Mouse (Mus musculus) spleen, adult 12 weeks (tissue): Measurements from ENCODE around the gene Olfr1510.
"Not testable (repeated sequence)": the region's sequence is repeated elsewhere in the genome, so short reads cannot be mapped to it uniquely, and the experiment has no call there.

Experiments
- DNase-seq: peaks from one replicate; pipeline ENCODE4 v3.0.0; 2022; ENCODE audit warnings: low spot score

Olfr1510 gene

DNA sequence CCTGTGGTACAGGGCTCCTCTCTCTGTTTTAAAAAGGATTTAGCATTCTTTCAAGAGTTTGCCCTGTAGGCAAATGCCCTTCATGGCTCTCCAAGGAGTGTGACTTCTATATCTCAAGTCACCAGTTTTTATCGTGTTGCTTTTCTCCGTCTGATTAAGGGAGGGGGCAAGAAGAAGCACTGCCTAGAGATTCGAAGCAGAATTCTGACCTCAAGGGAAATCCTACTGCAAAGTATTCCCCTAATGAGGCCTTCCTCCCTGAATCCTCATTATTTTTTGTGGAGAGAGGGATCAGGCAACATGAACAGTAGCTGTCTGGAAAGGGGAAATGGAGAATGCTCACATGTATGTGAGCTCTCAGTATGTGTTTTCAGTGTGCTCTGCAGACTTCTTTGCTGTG lies at the start of gene Olfr1510:
TSS of gene Olfr1510 (minus strand) at position 101 of the 400 bp plus-strand sequence.
- no peak for DNase-seq

DNA sequence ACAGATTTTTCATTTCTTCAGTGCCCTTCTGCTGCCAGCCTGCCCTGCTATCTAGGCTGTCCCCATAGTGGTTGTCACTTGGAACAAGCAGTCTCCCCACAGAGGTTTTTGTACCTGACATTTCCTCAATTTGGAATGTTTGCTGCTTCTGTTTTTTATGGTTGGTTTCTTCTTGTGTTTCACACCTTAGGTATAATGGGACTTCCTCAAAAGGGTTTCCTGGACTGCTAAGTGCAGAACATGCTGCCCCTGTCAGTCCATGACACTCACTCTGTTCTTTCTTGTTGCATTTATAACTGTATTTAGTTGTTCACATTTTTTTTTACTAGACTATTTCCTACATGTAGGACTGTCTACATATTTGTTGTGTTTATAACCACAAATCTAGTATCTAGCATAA lies 47.8 kb upstream of the Olfr1510 start:
- no peak for DNase-seq

DNA sequence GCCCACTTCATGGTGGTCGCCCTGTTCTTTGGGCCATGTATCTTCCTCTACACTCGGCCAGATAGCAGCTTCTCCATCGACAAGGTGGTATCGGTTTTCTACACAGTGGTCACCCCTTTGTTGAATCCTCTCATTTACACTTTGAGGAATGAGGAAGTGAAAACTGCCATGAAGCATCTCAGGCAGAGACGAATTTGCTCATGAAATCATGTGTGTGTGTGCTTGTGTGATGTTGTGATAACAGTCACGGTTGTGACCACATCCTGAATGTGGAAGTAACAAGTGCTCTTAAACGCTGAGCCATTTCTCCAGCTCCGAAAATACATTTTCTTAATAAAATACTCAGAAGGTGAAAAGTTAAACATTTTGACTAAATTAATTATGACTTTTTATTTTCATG lies 37.0 kb upstream of the Olfr1510 start:
- DNase-seq, result no peak

DNA sequence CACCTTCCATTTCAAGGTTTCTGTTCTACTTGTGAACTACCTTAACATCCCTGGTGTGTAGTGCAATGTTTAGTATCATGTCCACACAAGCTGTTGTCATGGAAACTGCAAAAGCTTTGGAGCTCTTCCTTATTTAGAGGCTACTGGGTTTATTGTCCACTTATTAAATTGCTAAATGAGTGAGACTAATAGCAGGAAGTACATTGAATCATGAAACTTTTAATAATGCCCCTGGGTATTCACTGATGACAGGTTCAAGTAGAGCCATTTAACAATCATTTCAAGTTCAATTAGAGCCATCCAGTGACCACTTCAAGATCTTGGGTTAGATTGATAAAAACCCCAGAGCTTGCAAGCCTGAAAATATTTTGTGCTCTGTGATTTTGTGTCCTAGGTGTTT lies 28.5 kb upstream of the Olfr1510 start, which contains the start of gene Olfr1509:
TSS of gene Olfr1509 (plus strand) at position 301 of the 400 bp plus-strand sequence.
- DNase-seq, result no peak

DNA sequence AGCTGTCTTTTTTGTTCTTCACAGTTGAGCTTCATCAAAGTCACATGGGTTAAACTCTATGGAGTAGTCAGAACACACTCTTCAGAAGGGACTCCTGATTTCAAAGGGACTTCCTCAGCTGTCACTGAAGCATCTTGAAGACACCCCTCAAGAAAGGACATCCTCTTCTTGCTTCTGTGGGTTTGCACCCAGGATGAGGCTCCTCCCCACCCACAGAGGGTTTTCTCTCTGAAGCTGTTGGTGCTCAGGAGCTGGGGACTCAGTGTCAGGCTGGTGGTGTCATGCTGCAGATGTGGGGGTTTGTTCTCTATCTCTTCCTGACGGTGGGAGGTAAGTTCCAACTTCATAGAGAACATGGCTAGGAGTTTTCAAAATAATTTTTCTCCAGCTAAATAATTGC lies 13.5 kb upstream of the Olfr1510 start:
- no peak for DNase-seq

DNA sequence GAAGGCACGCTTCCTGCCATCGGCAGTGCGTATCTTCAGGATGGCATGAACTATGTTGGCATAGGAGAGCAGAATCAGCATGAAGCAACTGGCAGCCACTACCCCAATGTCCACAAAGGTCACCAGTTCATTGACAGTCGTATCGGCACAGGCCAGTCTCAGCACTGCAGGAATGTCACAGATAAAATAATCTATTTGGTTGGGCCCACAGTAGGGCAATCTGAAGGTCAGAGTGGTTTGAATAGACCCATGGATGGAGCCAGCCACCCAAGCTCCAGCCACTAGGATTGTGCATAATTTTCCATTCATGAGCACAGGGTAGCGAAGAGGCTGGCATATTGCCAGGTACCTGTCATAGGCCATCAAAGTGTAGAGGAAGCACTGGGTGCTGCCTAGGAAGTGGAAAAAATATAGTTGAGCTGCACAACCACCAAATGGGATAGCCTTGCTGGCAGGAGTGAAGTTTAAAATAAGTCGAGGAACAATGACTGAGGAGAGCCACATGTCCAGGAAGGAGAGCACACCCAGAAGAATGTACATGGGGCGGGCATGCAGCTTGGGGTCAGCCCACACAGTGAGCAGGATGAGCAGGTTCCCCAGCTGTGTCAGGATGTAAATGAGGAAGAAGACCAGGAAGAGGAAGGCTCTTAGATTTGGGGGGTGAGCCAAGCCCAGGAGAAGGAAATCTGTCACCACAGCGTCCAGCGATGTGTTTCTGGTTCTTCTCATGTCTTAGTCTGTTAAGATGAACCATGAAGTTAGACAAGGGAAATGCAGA lies 3.8 kb downstream of the Olfr1510 start:
- DNase-seq, result not testable (repeated sequence)

DNA sequence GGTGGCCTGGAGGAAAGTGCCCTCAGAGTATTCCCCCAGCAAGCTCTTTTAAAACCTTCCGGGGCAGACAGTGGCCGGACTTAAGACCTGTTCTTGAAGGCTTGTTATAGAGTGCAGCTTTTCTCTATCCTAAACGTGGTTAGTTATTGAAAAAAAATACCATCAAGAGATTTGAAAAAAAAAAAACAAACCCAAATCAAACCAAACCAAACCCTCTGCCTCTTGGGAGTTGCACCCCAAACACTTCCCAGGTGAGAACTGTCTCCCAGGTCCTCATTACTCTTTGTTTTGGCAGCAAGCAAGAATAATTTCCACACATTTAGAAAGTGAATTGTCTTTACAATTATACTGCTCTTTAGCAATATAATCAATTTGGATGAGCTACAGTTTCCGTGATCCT lies 16.9 kb downstream of the Olfr1510 start, which contains the start of gene Olfr1511:
TSS of gene Olfr1511 (minus strand) at position 101 of the 400 bp plus-strand sequence.
- no peak for DNase-seq

DNA sequence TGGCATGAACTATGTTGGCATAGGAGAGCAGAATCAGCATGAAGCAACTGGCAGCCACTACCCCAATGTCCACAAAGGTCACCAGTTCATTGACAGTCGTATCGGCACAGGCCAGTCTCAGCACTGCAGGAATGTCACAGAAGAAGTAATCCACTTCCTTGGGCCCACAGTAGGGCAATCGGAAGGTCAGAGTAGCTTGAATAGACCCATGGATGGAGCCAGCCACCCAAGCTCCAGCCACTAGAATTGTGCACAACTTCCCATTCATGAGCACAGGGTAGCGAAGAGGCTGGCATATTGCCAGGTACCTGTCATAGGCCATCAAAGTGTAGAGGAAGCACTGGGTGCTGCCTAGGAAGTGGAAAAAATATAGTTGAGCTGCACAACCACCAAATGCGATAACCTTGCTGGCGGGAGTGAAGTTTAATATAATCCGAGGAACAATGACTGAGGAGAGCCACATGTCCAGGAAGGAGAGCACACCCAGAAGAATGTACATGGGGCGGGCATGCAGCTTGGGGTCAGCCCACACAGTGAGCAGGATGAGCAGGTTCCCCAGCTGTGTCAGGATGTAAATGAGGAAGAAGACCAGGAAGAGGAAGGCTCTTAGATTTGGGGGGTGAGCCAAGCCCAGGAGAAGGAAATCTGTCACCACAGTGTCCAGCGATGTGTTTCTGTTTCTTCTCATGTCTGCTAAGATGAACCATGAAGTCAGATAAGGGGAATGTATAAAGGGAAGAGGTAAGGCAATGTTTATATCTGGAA lies 23.9 kb downstream of the Olfr1510 start:
- DNase-seq, result not testable (repeated sequence)

DNA sequence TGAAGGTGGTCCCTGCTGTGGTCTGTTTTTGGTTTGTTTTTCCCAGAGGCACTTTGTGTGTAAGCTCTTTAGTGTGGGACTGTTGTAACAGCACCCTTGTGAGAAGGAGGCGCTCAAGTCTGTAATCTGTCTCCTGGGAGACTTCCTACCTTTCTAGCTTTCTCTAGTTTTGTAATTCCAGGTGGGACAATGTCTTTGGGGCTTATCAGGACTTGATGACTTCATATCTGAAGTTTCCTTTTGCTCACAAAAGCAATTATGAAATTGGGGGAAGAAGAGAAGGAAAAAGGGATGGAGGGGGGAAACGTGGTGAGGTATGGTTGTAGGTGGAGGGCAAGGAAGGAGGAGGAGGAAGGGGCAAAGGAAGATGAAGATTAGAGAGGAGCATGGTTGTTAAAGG lies 35.1 kb downstream of the Olfr1510 start, which contains the start of gene Olfr1512:
TSS of gene Olfr1512 (minus strand) at position 101 of the 400 bp plus-strand sequence.
- DNase-seq, result no peak

DNA sequence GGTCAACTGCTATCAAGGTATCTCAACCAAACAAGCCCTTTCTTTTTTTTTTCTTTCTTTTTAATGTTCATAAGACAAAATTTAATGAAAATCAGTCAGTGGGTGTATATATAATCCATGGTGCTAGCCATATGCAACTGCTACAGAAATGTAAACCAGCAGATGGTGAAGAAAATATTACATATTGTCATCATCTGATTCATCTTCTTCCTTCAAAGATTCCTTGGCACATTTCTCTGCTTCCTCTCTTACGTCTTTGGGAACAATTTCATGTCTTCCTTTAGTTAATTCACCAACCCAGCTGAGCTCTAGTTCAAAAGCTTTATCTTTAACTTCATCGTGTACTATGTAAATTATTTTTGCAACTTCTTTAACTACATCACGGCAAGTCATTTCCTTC lies 45.4 kb downstream of the Olfr1510 start:
- DNase-seq, result no peak
